Mouse (Mus musculus) neural tube, embryonic 12.5 days (tissue): Measurements from ENCODE around the gene E130218I03Rik. TPM values are rescaled to one million over a fixed set of nuclear protein-coding genes. Genes with fewer than 3 reads are reported as not detected.

Experiments
- polyA plus RNA-seq: library from polyadenylated mRNA; unstranded; fragments of >200 nt; fragmentation: Nextera tagmentation; extraction: Ambion mirVana; gene quantifications from 2 replicates; pipeline ENCODE4 v1.2.1, GENCODE M21; 2016

Gene E130218I03Rik
- polyA plus RNA-seq, 1 experiment from 2014 or later: 0.84 TPM

Other genes starting within 250 kb of the E130218I03Rik start
- 41.1 and 42.7 TPM in 2 replicates for gene Dhdds, start 242.7 kb upstream of the E130218I03Rik start, polyA plus RNA-seq
- 0.84 and 1.9 TPM in 2 replicates for gene Lin28a, start 224.8 kb upstream of the E130218I03Rik start, polyA plus RNA-seq
- not detected in 2 replicates for gene Zfp683, start 189.8 kb upstream of the E130218I03Rik start, polyA plus RNA-seq
- gene Crybg2, start 182.8 kb upstream of the E130218I03Rik start, polyA plus RNA-seq: 0.65 and 1.5 TPM in 2 replicates
- 5.7 and 7.2 TPM in 2 replicates for gene Cd52, start 148.6 kb upstream of the E130218I03Rik start, polyA plus RNA-seq
- 7.3 and 8.0 TPM in 2 replicates for gene Ubxn11, start 141.1 kb upstream of the E130218I03Rik start, polyA plus RNA-seq
- 312 and 336 TPM in 2 replicates for gene Sh3bgrl3, start 114.9 kb upstream of the E130218I03Rik start, polyA plus RNA-seq
- gene Cep85, start 56.5 kb upstream of the E130218I03Rik start, polyA plus RNA-seq: 26.3 and 30.3 TPM in 2 replicates
- not detected in 2 replicates for gene Gm7534, start 40.7 kb upstream of the E130218I03Rik start, polyA plus RNA-seq
- gene Catsper4, start 16.3 kb upstream of the E130218I03Rik start, polyA plus RNA-seq: not detected in 2 replicates
- gene Cnksr1, start 5.3 kb upstream of the E130218I03Rik start, polyA plus RNA-seq: 0.13 and 0.19 TPM in 2 replicates
- 18.6 and 18.9 TPM in 2 replicates for gene Zfp593, start 1.9 kb downstream of the E130218I03Rik start, polyA plus RNA-seq
- gene Gm30191, start 3.3 kb downstream of the E130218I03Rik start, polyA plus RNA-seq: 0.33 TPM in 1 of 2 replicates, not detected in the other
- gene Grrp1, start 10.4 kb downstream of the E130218I03Rik start, polyA plus RNA-seq: 9.7 and 10.2 TPM in 2 replicates
- 28.1 and 31.9 TPM in 2 replicates for gene Pdik1l, start 44.2 kb downstream of the E130218I03Rik start, polyA plus RNA-seq
- 2.1 and 2.9 TPM in 2 replicates for gene Trim63, start 71.5 kb downstream of the E130218I03Rik start, polyA plus RNA-seq
- not detected in 2 replicates for gene Slc30a2, start 99.5 kb downstream of the E130218I03Rik start, polyA plus RNA-seq
- gene Extl1, start 140.2 kb downstream of the E130218I03Rik start, polyA plus RNA-seq: 0.40 and 0.53 TPM in 2 replicates
- 8.1 and 8.5 TPM in 2 replicates for gene Pafah2, start 152.7 kb downstream of the E130218I03Rik start, polyA plus RNA-seq
- 4,894 and 4,994 TPM in 2 replicates for gene Stmn1, start 224.7 kb downstream of the E130218I03Rik start, polyA plus RNA-seq